Mouse (Mus musculus) forebrain, embryonic 15.5 days (tissue): ENCODE data around the gene Rtn1. TPM values are rescaled to one million over a fixed set of nuclear protein-coding genes. Genes with fewer than 3 reads are reported as not detected.

Experiments used
- ATAC-seq: fragments of 200-750 bp; cut with Nextera tagmentation; replicated peaks from 2 replicates; pipeline ENCODE4 v1.8.0; 2017; ENCODE audit warnings: mild to moderate bottlenecking, moderate TSS enrichment, moderate library complexity
- H3K27ac ChIP-seq: fragments of 300-500 bp; sonication (generic); replicated peaks from 2 replicates; pipeline ENCODE4 v1.5.1; 2015; ENCODE audit warnings: mild to moderate bottlenecking, inconsistent platforms
- H3K27me3 ChIP-seq: fragments of 300-500 bp; sonication (generic); 2 replicates; pipeline ENCODE4 v1.6.1; 2015; ENCODE audit warnings: inconsistent platforms
- H3K36me3 ChIP-seq: fragments of 300-500 bp; sonication (generic); 2 replicates; pipeline ENCODE4 v1.6.1; 2015; ENCODE audit warnings: mild to moderate bottlenecking, inconsistent platforms
- H3K4me1 ChIP-seq: fragments of 300-500 bp; sonication (generic); 2 replicates; pipeline ENCODE4 v1.6.1; 2015; ENCODE audit warnings: inconsistent platforms
- H3K4me2 ChIP-seq: fragments of 300-500 bp; sonication (generic); replicated peaks from 2 replicates; pipeline ENCODE4 v1.6.1; 2015; ENCODE audit warnings: mild to moderate bottlenecking, inconsistent platforms
- H3K4me3 ChIP-seq: fragments of 300-500 bp; sonication (generic); 2 replicates; pipeline ENCODE4 v1.5.1; 2015; ENCODE audit warnings: mild to moderate bottlenecking, inconsistent platforms
- H3K9ac ChIP-seq: fragments of 300-500 bp; sonication (generic); replicated peaks from 2 replicates; pipeline ENCODE4 v1.6.1; 2015; ENCODE audit warnings: mild to moderate bottlenecking, inconsistent platforms
- H3K9me3 ChIP-seq: fragments of 300-500 bp; sonication (generic); 2 replicates; pipeline ENCODE4 v1.6.1; 2016; ENCODE audit warnings: inconsistent platforms
- WGBS: fragments of 180-500 bp; shearing (Covaris S2); methylation state at CpG from one replicate; pipeline ENCODE4 v1.1.7; 2015; ENCODE audit warnings: mixed read lengths; 5-methylcytosine and 5-hydroxymethylcytosine counted together
- polyA plus RNA-seq: library from polyadenylated mRNA; unstranded; fragments of >200 nt; fragmentation: Nextera tagmentation; extraction: Ambion mirVana; gene quantifications from 2 replicates; pipeline ENCODE4 v1.2.1, GENCODE M21; 2015

The Rtn1 gene
- polyA plus RNA-seq, 1 experiment from 2014 or later = 2,212 TPM

GRCm38 (mm10) chr12:72366763-72367162 lies 42.1 kb downstream of the Rtn1 start:
- Histone ChIP-seq H3K27me3 (no peaks in the 10 kb centered on the region), H3K9ac (no peak overlapping the region), H3K36me3 (no peaks in the 10 kb centered on the region), H3K27ac (peak overlapping the region; percentile 36; the same call in 1 of the 2 replicates), H3K4me2 (no peak overlapping the region), H3K9me3 (no peaks in the 10 kb centered on the region), H3K4me3 (no peak overlapping the region), H3K4me1 (peaks cover 19% of the 10 kb centered on the region)
- ATAC-seq = no peak
- 30% methylated on average over 3 of the region's 3 CpGs for WGBS

- Histone ChIP-seq H3K9ac (no peak overlapping the region), H3K4me3 (no peak overlapping the region), H3K27me3 (no peaks in the 10 kb centered on the region), H3K36me3 (no peaks in the 10 kb centered on the region), H3K4me2 (no peak overlapping the region), H3K27ac (peak overlapping the region; percentile 36; the same call in 1 of the 2 replicates), H3K9me3 (no peaks in the 10 kb centered on the region), H3K4me1 (peaks cover 22% of the 10 kb centered on the region)
- ATAC-seq = peak; percentile 39
- 88% methylated on average over 1 of the region's 2 CpGs for WGBS
Measured at GRCm38 (mm10) chr12:72366104-72366437, 42.8 kb downstream of the Rtn1 start.

- Histone ChIP-seq H3K27ac (peak overlapping the region; percentile 51), H3K27me3 (no peaks in the 10 kb centered on the region), H3K36me3 (no peaks in the 10 kb centered on the region), H3K9me3 (no peaks in the 10 kb centered on the region), H3K4me2 (no peak overlapping the region), H3K9ac (no peak overlapping the region), H3K4me3 (no peak overlapping the region), H3K4me1 (peaks cover 22% of the 10 kb centered on the region)
- WGBS = 34% methylated on average over 12 of the region's 12 CpGs
- peak; percentile 57 for ATAC-seq
Measured at GRCm38 (mm10) chr12:72365231-72366103, 43.4 kb downstream of the Rtn1 start.

- no peaks in the 10 kb centered on the region for H3K9me3 ChIP-seq
- H3K4me2 ChIP-seq = no peak overlapping the region
- ATAC-seq = no peak
Measured at GRCm38 (mm10) chr12:72364543-72364942, 44.3 kb downstream of the Rtn1 start.

GRCm38 (mm10) chr12:72361701-72362354 lies 47.0 kb downstream of the Rtn1 start:
- Histone ChIP-seq H3K27ac (0 out of 2 replicates have a peak overlapping the region, but pooled peaks have one; percentile 4), H3K27me3 (no peaks in the 10 kb centered on the region), H3K4me2 (no peak overlapping the region), H3K4me3 (no peak overlapping the region), H3K9me3 (no peaks in the 10 kb centered on the region), H3K4me1 (peaks cover 22% of the 10 kb centered on the region), H3K9ac (no peak overlapping the region), H3K36me3 (no peaks in the 10 kb centered on the region)
- no peak for ATAC-seq
- WGBS = 75% methylated on average over 9 of the region's 9 CpGs

More at GRCm38 (mm10) chr12:72364543-72364942, 44.3 kb downstream of the Rtn1 start:
- H3K36me3 ChIP-seq = no peaks in the 10 kb centered on the region
- H3K9ac ChIP-seq = no peak overlapping the region
- no peaks in the 10 kb centered on the region for H3K27me3 ChIP-seq
- H3K4me1 ChIP-seq = peaks cover 22% of the 10 kb centered on the region
- 86% methylated on average over 5 of the region's 5 CpGs for WGBS
- H3K4me3 ChIP-seq = no peak overlapping the region
- H3K27ac ChIP-seq = peak overlapping the region; percentile 51

- no peak for ATAC-seq
- peaks cover 15% of the 10 kb centered on the region for H3K4me1 ChIP-seq
Measured at GRCm38 (mm10) chr12:72360926-72361615, 47.8 kb downstream of the Rtn1 start.

DNA sequence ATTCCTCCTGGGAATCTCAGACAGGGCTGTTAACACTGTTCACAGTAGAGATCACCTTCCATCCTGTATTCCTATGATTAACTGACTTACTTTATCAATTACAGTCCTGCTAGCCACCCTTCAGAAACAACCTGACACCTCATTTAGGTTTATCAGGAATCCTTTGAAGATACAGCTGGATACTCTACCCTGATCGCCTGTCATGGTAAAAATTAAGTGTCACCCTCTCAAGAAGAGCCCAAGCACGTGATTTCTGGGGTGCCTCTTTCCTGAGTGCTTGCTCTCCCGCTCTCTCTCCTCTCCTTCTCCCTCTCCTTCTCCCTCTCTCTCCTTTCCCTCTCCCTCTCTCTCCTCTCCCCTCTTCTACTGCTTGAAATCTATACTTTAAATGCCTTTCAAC lies 49.0 kb downstream of the Rtn1 start:
- no peak overlapping the region for H3K4me2 ChIP-seq
- WGBS = 62% methylated on average over 3 of the region's 3 CpGs
- no peak overlapping the region for H3K4me3 ChIP-seq
- ATAC-seq = no peak
- peaks cover 5% of the 10 kb centered on the region for H3K4me1 ChIP-seq
- no peak overlapping the region for H3K9ac ChIP-seq
- H3K9me3 ChIP-seq = no peaks in the 10 kb centered on the region
- no peaks in the 10 kb centered on the region for H3K27me3 ChIP-seq
- no peaks in the 10 kb centered on the region for H3K36me3 ChIP-seq
- no peak overlapping the region for H3K27ac ChIP-seq

More at GRCm38 (mm10) chr12:72360926-72361615, 47.8 kb downstream of the Rtn1 start:
- H3K27me3 ChIP-seq = no peaks in the 10 kb centered on the region
- no peak overlapping the region for H3K4me3 ChIP-seq
- H3K9me3 ChIP-seq = no peaks in the 10 kb centered on the region
- no peak overlapping the region for H3K9ac ChIP-seq
- H3K27ac ChIP-seq = no peak overlapping the region
- no peaks in the 10 kb centered on the region for H3K36me3 ChIP-seq
- 70% methylated on average over 5 of the region's 5 CpGs for WGBS
- no peak overlapping the region for H3K4me2 ChIP-seq

DNA sequence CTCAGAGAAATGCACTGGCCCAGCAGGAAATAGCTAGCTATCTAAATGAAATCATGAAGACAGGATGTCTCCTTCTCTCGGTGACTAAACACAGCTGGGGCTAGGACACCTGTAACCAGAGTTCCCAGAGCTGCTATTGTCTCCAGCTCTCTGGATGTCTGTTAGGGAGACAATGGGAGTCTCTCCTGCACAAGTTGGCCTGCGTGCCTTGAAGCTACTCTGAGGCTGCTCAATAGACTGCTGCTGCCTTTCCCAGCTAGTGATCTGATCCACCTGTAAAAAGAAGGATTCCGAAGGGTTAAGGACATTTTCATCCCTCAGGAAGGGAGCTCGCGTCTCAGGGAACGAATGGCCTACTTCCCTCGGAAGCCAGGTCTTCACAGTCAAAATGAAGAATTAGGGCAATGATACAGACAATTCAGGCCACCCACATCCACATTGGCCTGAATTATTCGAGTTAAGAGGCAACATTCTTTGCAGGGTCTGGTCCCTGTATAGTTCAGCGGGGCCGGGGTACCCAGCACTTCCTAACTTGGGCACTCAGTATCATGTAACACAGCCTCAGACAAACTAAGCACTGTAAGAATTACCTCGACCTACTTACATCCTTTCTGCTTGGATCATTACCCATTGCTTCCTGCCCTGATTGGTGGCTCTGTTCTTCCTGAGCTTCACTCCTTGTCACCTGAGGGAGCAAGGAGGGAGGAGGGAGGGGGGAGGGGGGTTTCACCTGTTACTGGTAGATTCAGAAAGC lies 51.0 kb downstream of the Rtn1 start:
- Histone ChIP-seq H3K36me3 (no peaks in the 10 kb centered on the region), H3K27ac (no peak overlapping the region), H3K4me3 (no peak overlapping the region), H3K27me3 (no peaks in the 10 kb centered on the region), H3K9me3 (no peaks in the 10 kb centered on the region), H3K4me1 (peaks cover 2% of the 10 kb centered on the region; the same call in 1 of the 2 replicates), H3K4me2 (no peak overlapping the region), H3K9ac (no peak overlapping the region)
- no peak for ATAC-seq
- 44% methylated on average over 11 of the region's 11 CpGs for WGBS

GRCm38 (mm10) chr12:72354241-72354640 lies 54.6 kb downstream of the Rtn1 start:
- WGBS = 96% methylated on average over 1 of the region's 1 CpGs

GRCm38 (mm10) chr12:72353506-72353905 lies 55.3 kb downstream of the Rtn1 start:
- WGBS = 91% methylated on average over 1 of the region's 1 CpGs
- H3K4me3 ChIP-seq = no peak overlapping the region
- no peak for ATAC-seq

More at GRCm38 (mm10) chr12:72354241-72354640, 54.6 kb downstream of the Rtn1 start:
- Histone ChIP-seq H3K9ac (no peak overlapping the region), H3K27ac (no peak overlapping the region), H3K36me3 (no peaks in the 10 kb centered on the region), H3K4me3 (no peak overlapping the region), H3K9me3 (no peaks in the 10 kb centered on the region), H3K4me1 (no peaks in the 10 kb centered on the region), H3K27me3 (no peaks in the 10 kb centered on the region), H3K4me2 (no peak overlapping the region)
- ATAC-seq = no peak

GRCm38 (mm10) chr12:72348508-72348907 lies 60.3 kb downstream of the Rtn1 start:
- H3K9me3 ChIP-seq = no peaks in the 10 kb centered on the region
- no peak overlapping the region for H3K9ac ChIP-seq
- H3K27ac ChIP-seq = no peak overlapping the region
- WGBS = 76% methylated on average over 8 of the region's 8 CpGs
- H3K4me1 ChIP-seq = no peaks in the 10 kb centered on the region
- no peak for ATAC-seq
- H3K4me3 ChIP-seq = no peak overlapping the region
- H3K27me3 ChIP-seq = no peaks in the 10 kb centered on the region
- H3K4me2 ChIP-seq = no peak overlapping the region
- H3K36me3 ChIP-seq = no peaks in the 10 kb centered on the region

More at GRCm38 (mm10) chr12:72353506-72353905, 55.3 kb downstream of the Rtn1 start:
- Histone ChIP-seq H3K4me1 (no peaks in the 10 kb centered on the region), H3K27ac (no peak overlapping the region), H3K27me3 (no peaks in the 10 kb centered on the region), H3K36me3 (no peaks in the 10 kb centered on the region), H3K4me2 (no peak overlapping the region), H3K9me3 (no peaks in the 10 kb centered on the region), H3K9ac (no peak overlapping the region)
